Mouse (Mus musculus): ENCODE measurements at regions not wholly inside any gene's neighbourhood (a gene's known extent, or its start where the extent isn't known, plus 50 kb on each side); places are given as distances from the start of the nearest gene placed in this dataset.

DNA sequence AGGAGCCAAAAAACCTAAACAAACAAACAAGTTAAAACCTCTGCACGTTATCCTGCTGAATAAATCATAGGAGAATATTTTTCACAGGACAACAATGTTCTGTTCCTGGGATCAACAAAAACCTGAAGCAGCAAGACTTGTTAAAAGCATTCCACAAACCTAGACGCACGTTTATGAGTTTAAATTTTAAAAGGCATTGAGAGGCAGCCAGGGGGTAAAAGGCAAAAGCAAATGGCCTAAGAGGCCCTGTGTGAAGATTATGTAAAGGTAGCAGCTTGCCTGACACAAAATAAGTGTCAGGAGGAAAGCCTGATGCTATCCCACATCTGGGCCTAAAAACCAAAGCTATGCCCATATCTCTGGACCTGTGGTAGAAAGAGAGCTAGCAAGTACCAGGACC, 156.6 kb upstream of the Spats2l start:
- no peak for TF ChIP-seq CTCF (IDR thresholded peaks at IDR 0.05; ENCODE audit: low read depth, low read length)
- no peak for TF ChIP-seq EP300 (IDR thresholded peaks at IDR 0.05; ENCODE audit: insufficient read depth, low read depth, low read length)
- TF ChIP-seq POLR2A (IDR thresholded peaks at IDR 0.05; ENCODE audit: insufficient read depth, low read length), result no peak
